Comparison of ENCODE assay signal across 20 mouse cellular contexts in the genomic region with DNA sequence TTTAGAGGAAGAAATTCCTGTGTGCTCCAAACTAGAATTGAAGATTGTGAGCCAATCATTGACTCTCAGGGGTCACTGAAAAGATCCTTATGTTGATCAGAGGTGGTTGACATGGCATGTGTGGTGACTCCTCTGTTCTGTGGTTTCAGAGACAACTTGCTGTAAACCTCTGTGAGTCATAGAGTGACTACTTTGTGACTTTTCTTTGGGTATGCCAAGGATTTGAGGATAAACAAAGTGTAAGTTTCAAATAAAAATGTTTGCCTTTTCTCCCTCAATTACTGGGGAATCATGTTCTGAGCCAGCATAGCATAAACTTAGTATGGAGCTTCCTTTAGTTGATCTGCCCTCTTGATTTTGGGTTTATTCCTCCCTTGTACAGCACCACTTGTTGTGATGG. TPM values are rescaled to one million over a fixed set of nuclear protein-coding genes. Genes with fewer than 3 reads are reported as not detected.
DNase-seq lines count a peak whose midpoint lies in the region; ATAC-seq and TF ChIP-seq lines count a peak whose summit lies in the region.
"Had no signal": no experiment of that assay in that cellular context is flagged by ENCODE, and none has a peak within 500 bp of the region (broad histone marks: within the 10 kb centered on the region; RNA-seq: fewer than 3 reads in every experiment).

No protein-coding gene starts in this region.

- no peak overlapping the region for H3K9ac ChIP-seq in heart, embryonic 11.5 days (ENCODE audit: low read depth, low read length)
- H3K9ac ChIP-seq in stomach, embryonic 16.5 days (ENCODE audit: low read length) = no peak overlapping the region
- H3K9ac ChIP-seq: hindbrain, embryonic 12.5 days; limb, embryonic 15.5 days; liver, embryonic 15.5 days had no signal

- H3K4me3 ChIP-seq in heart, embryonic 11.5 days (ENCODE audit: low read depth, low read length) = no peak overlapping the region
- H3K4me3 ChIP-seq in layer of hippocampus, adult 2 months = no peak overlapping the region
- no peak overlapping the region for H3K4me3 ChIP-seq in C2C12 (ENCODE audit: insufficient read depth, poor library complexity, severe bottlenecking)
- no peak overlapping the region for H3K4me3 ChIP-seq in stomach, embryonic 16.5 days (replicated peaks; ENCODE audit: low read length)
- H3K4me3 ChIP-seq: erythroblast, embryonic 14.5 days; hindbrain, embryonic 12.5 days; limb, embryonic 15.5 days; liver, embryonic 15.5 days had no signal

- peak overlapping the region; percentile 10; the same call in 1 of the 2 replicates for H3K27ac ChIP-seq in heart, embryonic 11.5 days (ENCODE audit: low read depth, low read length)
- 0 out of 2 replicates have a peak overlapping the region, but pooled peaks have one; percentile 18 for H3K27ac ChIP-seq in layer of hippocampus, adult 2 months
- no peak overlapping the region for H3K27ac ChIP-seq in stomach, embryonic 16.5 days (ENCODE audit: low read length)
- H3K27ac ChIP-seq: hindbrain, embryonic 12.5 days; limb, embryonic 15.5 days; liver, embryonic 15.5 days had no signal

- no peak for DNase-seq in heart, adult 8-10 months (ENCODE audit: low spot score)
- DNase-seq in layer of hippocampus, adult 2 months (ENCODE audit: low spot score in 2 of 2) = no peak
- DNase-seq in layer of hippocampus, postnatal 25 days (ENCODE audit: extremely low spot score in 1 of 2, low spot score in 1 of 2) = no peak
- no peak for DNase-seq in adrenal gland, adult 18-20 months (ENCODE audit: low spot score in 2 of 2)
- DNase-seq: cerebellum, adult 18-20 months; cerebellum, postnatal 25 days; gastrocnemius, postnatal 36 days; kidney, adult 18-20 months; kidney, postnatal 10 days; lung, postnatal 4 days; right cerebral cortex, postnatal 25 days had no signal

- no peaks in the 10 kb centered on the region for H3K36me3 ChIP-seq in heart, embryonic 11.5 days (ENCODE audit: control insufficient read depth, insufficient read depth, low read length)
- no peaks in the 10 kb centered on the region for H3K36me3 ChIP-seq in C2C12 (ENCODE audit: control insufficient read depth, insufficient read depth)
- no peaks in the 10 kb centered on the region for H3K36me3 ChIP-seq in stomach, embryonic 16.5 days (ENCODE audit: control insufficient read depth, insufficient read depth, low read length)
- H3K36me3 ChIP-seq: hindbrain, embryonic 12.5 days; limb, embryonic 15.5 days; liver, embryonic 15.5 days had no signal

- peaks cover 58% of the 10 kb centered on the region for H3K79me2 ChIP-seq in C2C12 (ENCODE audit: control insufficient read depth, insufficient read depth)

- H3K4me2 ChIP-seq in heart, embryonic 11.5 days = no peak overlapping the region
- H3K4me2 ChIP-seq in stomach, embryonic 16.5 days (ENCODE audit: low read depth, low read length) = no peak overlapping the region
- H3K4me2 ChIP-seq: hindbrain, embryonic 12.5 days; limb, embryonic 15.5 days; liver, embryonic 15.5 days had no signal

- peaks cover 26% of the 10 kb centered on the region for H3K79me3 ChIP-seq in C2C12 (ENCODE audit: low read depth)

- no peak for TF ChIP-seq CTCF in layer of hippocampus, adult 2 months (conservative IDR thresholded peaks at IDR 0.05)
- no peak for TF ChIP-seq CTCF in C2C12 (IDR thresholded peaks at IDR 0.05; ENCODE audit: control insufficient read depth, insufficient read depth, insufficient read length)

- ATAC-seq in heart, embryonic 11.5 days (replicated peaks; ENCODE audit: insufficient number of reproducible peaks, low FRiP score, low TSS enrichment) = no peak
- ATAC-seq in stomach, embryonic 16.5 days (ENCODE audit: insufficient read depth, low FRiP score) = 0 out of 2 replicates have a peak, but pooled peaks have one; percentile 37
- ATAC-seq: CD4-positive, CD25-positive, alpha-beta regulatory T cell, adult 4 months; forebrain, embryonic 14.5 days had no signal

- H3K27me3 ChIP-seq in heart, embryonic 11.5 days (ENCODE audit: control insufficient read depth, insufficient read depth, low read length) = no peaks in the 10 kb centered on the region
- H3K27me3 ChIP-seq in C2C12 (ENCODE audit: control insufficient read depth, insufficient read depth, insufficient read length) = no peaks in the 10 kb centered on the region
- no peaks in the 10 kb centered on the region for H3K27me3 ChIP-seq in stomach, embryonic 16.5 days (ENCODE audit: control insufficient read depth, insufficient read depth, low read length)
- H3K27me3 ChIP-seq: hindbrain, embryonic 12.5 days; limb, embryonic 15.5 days; liver, embryonic 15.5 days had no signal

- no peak overlapping the region for H3ac ChIP-seq in C2C12 (ENCODE audit: control insufficient read depth, insufficient read length, low read depth)

- no peaks in the 10 kb centered on the region for H3K9me3 ChIP-seq in heart, embryonic 11.5 days (replicated peaks; ENCODE audit: control insufficient read depth, low read length)
- no peaks in the 10 kb centered on the region for H3K9me3 ChIP-seq in stomach, embryonic 16.5 days (replicated peaks; ENCODE audit: control insufficient read depth, low read length)
- H3K9me3 ChIP-seq: hindbrain, embryonic 12.5 days; limb, embryonic 15.5 days; liver, embryonic 15.5 days had no signal

- 0 out of 2 replicates have a peak, but pooled peaks cover 2% of the 10 kb centered on the region for H3K4me1 ChIP-seq in heart, embryonic 11.5 days (ENCODE audit: control insufficient read depth, insufficient read depth, low read length)
- peaks cover 3% of the 10 kb centered on the region for H3K4me1 ChIP-seq in stomach, embryonic 16.5 days (ENCODE audit: control insufficient read depth, insufficient read depth, low read length)
- H3K4me1 ChIP-seq: hindbrain, embryonic 12.5 days; limb, embryonic 15.5 days had no signal

TF ChIP-seq in C2C12, 6 proteins besides CTCF, POLR2A, EP300 and RAD21:
- TF ChIP-seq FOSL1 (IDR thresholded peaks at IDR 0.05; ENCODE audit: insufficient read depth, low read length, poor library complexity, severe bottlenecking) (peak; percentile 96), MYOG (IDR thresholded peaks at IDR 0.05; ENCODE audit: control insufficient read depth, extremely low read depth, insufficient read length) (no peak), MYOD1 (IDR thresholded peaks at IDR 0.05; ENCODE audit: control insufficient read depth, insufficient read length, low read depth) (peak; percentile 27), CEBPB (IDR thresholded peaks at IDR 0.05; ENCODE audit: low read depth) (no peak), MAX (IDR thresholded peaks at IDR 0.05) (peak; percentile 43), USF1 (IDR thresholded peaks at IDR 0.05; ENCODE audit: low read depth) (no peak)
TF ChIP-seq in C2C12: peak in this region for 3.

RNA-seq across cellular contexts. Expression of a gene that starts 31.1 kb away (rescaled TPM):
- 22.0 and 22.3 TPM in 2 replicates for polyA plus RNA-seq in heart, embryonic 11.5 days (2014; fragmentation: Nextera tagmentation; extraction: Ambion mirVana)
- 10 to 100 TPM; 13.4 to 17.3 (median 16.6) TPM for total RNA-seq in heart, adult 8-10 months (2022)
- total RNA-seq in layer of hippocampus, adult 2 months (2021) = 10 to 100 TPM; 16.0 to 17.9 TPM
- 10 to 100 TPM; 19.9 to 20.7 TPM for total RNA-seq in layer of hippocampus, postnatal 25 days (2021)
- polyA plus RNA-seq in C2C12 (2012; fragmentation: generic; extraction: Trizol) = 10.1 TPM
- 18.1 and 18.2 TPM in 2 replicates for polyA plus RNA-seq in stomach, embryonic 16.5 days (2015; fragmentation: Nextera tagmentation; extraction: Ambion mirVana)
- 10 to 100 TPM; 17.7 to 29.3 TPM for total RNA-seq in adrenal gland, adult 18-20 months (2021)
